Mouse (Mus musculus) kidney, embryonic 15.5 days (tissue): ENCODE measurements around the gene Pilra. TPM values are rescaled to one million over a fixed set of nuclear protein-coding genes. Genes with fewer than 3 reads are reported as not detected.

ENCODE experiments used
- ATAC-seq: fragments of 200-750 bp; cut with Nextera tagmentation; replicated peaks from 2 replicates; pipeline ENCODE4 v1.8.0; 2017; ENCODE audit warnings: moderate TSS enrichment; ENCODE audit not compliant: low FRiP score
- H3K27ac ChIP-seq: fragments of 300-500 bp; sonication (generic); 2 replicates; pipeline ENCODE4 v1.5.1; 2015; ENCODE audit warnings: mild to moderate bottlenecking, inconsistent platforms
- H3K27me3 ChIP-seq: fragments of 300-500 bp; sonication (generic); 2 replicates; pipeline ENCODE4 v1.6.1; 2015; ENCODE audit warnings: inconsistent platforms
- H3K36me3 ChIP-seq: fragments of 300-500 bp; sonication (generic); 2 replicates; pipeline ENCODE4 v1.6.1; 2015; ENCODE audit warnings: inconsistent platforms
- H3K4me1 ChIP-seq: fragments of 300-500 bp; sonication (generic); 2 replicates; pipeline ENCODE4 v1.6.1; 2015; ENCODE audit warnings: inconsistent platforms
- H3K4me2 ChIP-seq: fragments of 300-500 bp; sonication (generic); 2 replicates; pipeline ENCODE4 v1.6.1; 2015; ENCODE audit warnings: moderate library complexity, mild to moderate bottlenecking, inconsistent platforms
- H3K4me3 ChIP-seq: fragments of 300-500 bp; sonication (generic); replicated peaks from 2 replicates; pipeline ENCODE4 v1.5.1; 2015; ENCODE audit warnings: mild to moderate bottlenecking, inconsistent platforms
- H3K9ac ChIP-seq: fragments of 300-500 bp; sonication (generic); 2 replicates; pipeline ENCODE4 v1.6.1; 2015; ENCODE audit warnings: mild to moderate bottlenecking, inconsistent platforms
- H3K9me3 ChIP-seq: fragments of 300-500 bp; sonication (generic); replicated peaks from 2 replicates; pipeline ENCODE4 v1.6.1; 2016; ENCODE audit warnings: inconsistent platforms
- polyA plus RNA-seq: library from polyadenylated mRNA; unstranded; fragments of >200 nt; fragmentation: Nextera tagmentation; extraction: Ambion mirVana; gene quantifications from 2 replicates; pipeline ENCODE4 v1.2.1, GENCODE M21; 2015

Gene Pilra
- polyA plus RNA-seq, 1 experiment from 2014 or later, result 1.3 TPM

GRCm38 (mm10) chr5:137772755-137773154, 63.3 kb downstream of the Pilra start:
- ATAC-seq, result no peak
- Histone ChIP-seq H3K4me2 (no peak overlapping the region), H3K9me3 (no peaks in the 10 kb centered on the region), H3K27ac (no peak overlapping the region), H3K9ac (no peak overlapping the region), H3K4me1 (peaks cover 17% of the 10 kb centered on the region), H3K27me3 (no peaks in the 10 kb centered on the region), H3K36me3 (no peaks in the 10 kb centered on the region), H3K4me3 (no peak overlapping the region)

Other genes starting within 250 kb of the Pilra start
- gene Mospd3, start 235.2 kb downstream of the Pilra start, polyA plus RNA-seq, result 26.6 and 30.2 TPM in 2 replicates
- gene Pcolce, start 222.5 kb downstream of the Pilra start, polyA plus RNA-seq, result 135 and 139 TPM in 2 replicates
- gene Fbxo24, start 207.3 kb downstream of the Pilra start, polyA plus RNA-seq, result 0.16 and 0.17 TPM in 2 replicates
- 47.4 and 50.6 TPM in 2 replicates for gene Lrch4, start 207.2 kb downstream of the Pilra start, polyA plus RNA-seq
- gene Gm20605, start 207.1 kb downstream of the Pilra start, polyA plus RNA-seq, result 10.4 and 13.1 TPM in 2 replicates
- 8.2 and 10.5 TPM in 2 replicates for gene Sap25, start 194.9 kb downstream of the Pilra start, polyA plus RNA-seq
- gene Irs3, start 190.6 kb downstream of the Pilra start, polyA plus RNA-seq, result 0.80 and 0.82 TPM in 2 replicates
- gene Agfg2, start 151.6 kb downstream of the Pilra start, polyA plus RNA-seq, result 18.9 and 23.1 TPM in 2 replicates
- gene Nyap1, start 94.7 kb downstream of the Pilra start, polyA plus RNA-seq, result 1.8 and 2.1 TPM in 2 replicates
- gene Tsc22d4, start 90.6 kb downstream of the Pilra start, polyA plus RNA-seq, result 111 and 126 TPM in 2 replicates
- 25.9 and 33.2 TPM in 2 replicates for gene Ppp1r35, start 57.4 kb downstream of the Pilra start, polyA plus RNA-seq
- 9.2 and 10.4 TPM in 2 replicates for gene Mepce, start 48.6 kb downstream of the Pilra start, polyA plus RNA-seq
- 26.6 and 31.8 TPM in 2 replicates for gene Zcwpw1, start 48.5 kb downstream of the Pilra start, polyA plus RNA-seq
- 0.33 and 0.66 TPM in 2 replicates for gene Pilrb1, start 21.8 kb upstream of the Pilra start, polyA plus RNA-seq
- 0.54 and 1.1 TPM in 2 replicates for gene Pilrb2, start 35.5 kb upstream of the Pilra start, polyA plus RNA-seq
- 0.06 and 0.10 TPM in 2 replicates for gene Cyp3a13, start 85.3 kb upstream of the Pilra start, polyA plus RNA-seq
- gene Gjc3, start 126.8 kb upstream of the Pilra start, polyA plus RNA-seq, result 0.05 TPM in 1 of 2 replicates, not detected in the other
- gene Azgp1, start 145.2 kb upstream of the Pilra start, polyA plus RNA-seq, result not detected in 2 replicates
- not detected in 2 replicates for gene Smok3a, start 185.0 kb upstream of the Pilra start, polyA plus RNA-seq
- not detected in 2 replicates for gene Smok3b, start 185.1 kb upstream of the Pilra start, polyA plus RNA-seq
- not detected in 2 replicates for gene Smok3c, start 216.9 kb upstream of the Pilra start, polyA plus RNA-seq
- 22.9 and 23.5 TPM in 2 replicates for gene Zkscan1, start 248.8 kb upstream of the Pilra start, polyA plus RNA-seq